Mouse (Mus musculus) megakaryocyte, embryonic 14.5 days (primary cell): ENCODE data around the gene Skint6.

Experiments used
- FLI1 ChIP-seq: IDR thresholded peaks from 2 replicates; pipeline ENCODE4 v1.6.1; 2012; ENCODE audit warnings: low read length, inconsistent platforms, mixed read lengths
- GATA1 ChIP-seq: IDR thresholded peaks from 3 replicates; pipeline ENCODE4 v1.6.1; 2012; ENCODE audit warnings: mixed read lengths, low read length, inconsistent platforms, borderline replicate concordance

- TF ChIP-seq GATA1 = no peak
- TF ChIP-seq FLI1 = no peak
Measured at GRCm38 (mm10) chr4:112790646-112791045, 496.1 kb downstream of the Skint6 start.
